9 mouse cellular contexts compared by ENCODE assay signal in the genomic region with DNA sequence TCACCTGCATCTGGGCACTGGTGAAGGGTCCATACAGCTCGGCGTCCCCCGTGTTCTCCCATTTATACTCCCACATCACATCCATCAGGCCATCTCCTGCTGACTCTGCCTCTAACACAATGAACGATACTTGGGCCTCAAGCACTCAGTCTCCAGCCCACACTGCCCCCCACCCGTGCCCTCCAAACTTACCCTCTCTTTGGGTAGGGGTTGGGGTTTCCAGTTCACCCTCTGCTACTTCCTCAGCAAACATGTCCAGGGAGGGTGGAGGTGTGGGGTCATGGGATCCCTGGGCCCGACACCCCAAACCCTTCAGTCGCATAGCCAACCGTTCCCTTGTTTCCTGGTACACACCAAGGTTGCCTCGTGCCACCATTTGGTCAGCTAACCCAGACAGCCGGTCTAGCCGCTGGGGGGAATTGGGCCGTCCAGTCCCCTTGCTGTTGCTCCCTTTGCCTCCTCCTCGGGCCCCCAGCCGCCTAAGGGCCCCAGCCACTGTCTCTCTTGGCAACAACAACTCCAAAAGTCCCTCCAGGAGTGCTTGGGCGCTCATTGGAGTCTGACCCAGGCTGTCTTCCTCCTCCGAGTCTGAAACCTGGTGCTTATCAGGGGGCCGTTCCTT. TPM values are rescaled to one million over a fixed set of nuclear protein-coding genes. Genes with fewer than 3 reads are reported as not detected.
DNase-seq lines count a peak whose midpoint lies in the region; ATAC-seq and TF ChIP-seq lines count a peak whose summit lies in the region.
"Had no signal": no experiment of that assay in that cellular context is flagged by ENCODE, and none has a peak within 500 bp of the region (broad histone marks: within the 10 kb centered on the region; RNA-seq: fewer than 3 reads in every experiment).

No protein-coding gene starts in this region.

- TF ChIP-seq EP300 in ES-Bruce4 (IDR thresholded peaks at IDR 0.05; ENCODE audit: insufficient read depth, low read depth, low read length) = no peak

- ATAC-seq in heart, embryonic 13.5 days (ENCODE audit: extremely low read depth, insufficient number of reproducible peaks, low FRiP score, low TSS enrichment) = no peak
- ATAC-seq in forebrain, embryonic 15.5 days (replicated peaks) = no peak
- no peak for ATAC-seq in liver, embryonic 15.5 days (ENCODE audit: insufficient read depth)

- peaks cover 19% of the 10 kb centered on the region for H3K4me1 ChIP-seq in heart, embryonic 13.5 days
- H3K4me1 ChIP-seq in ES-Bruce4 (ENCODE audit: control insufficient read depth, insufficient read depth, low read length) = peaks cover 2% of the 10 kb centered on the region
- H3K4me1 ChIP-seq in forebrain, embryonic 15.5 days = peaks cover 23% of the 10 kb centered on the region
- peaks cover 34% of the 10 kb centered on the region for H3K4me1 ChIP-seq in liver, embryonic 15.5 days (replicated peaks)

- intact Hi-C loops in heart, postnatal 10 days (cut with DNase I) = no loop called here
- intact Hi-C loops in left cerebral cortex, postnatal 36 days (cut with DNase I) = no loop called here

- TF ChIP-seq POLR2A in ES-Bruce4 (IDR thresholded peaks at IDR 0.05; ENCODE audit: insufficient read depth, low read length) = no peak

- DNase-seq in heart, postnatal 10 days = no peak
- no peak for DNase-seq in left cerebral cortex, postnatal 36 days (ENCODE audit: low spot score in 2 of 2)
- no peak for DNase-seq in right cerebral cortex, postnatal 36 days (ENCODE audit: low spot score in 2 of 2)
- no peak for DNase-seq in layer of hippocampus, adult 9-10 months (ENCODE audit: low spot score)
- DNase-seq: thymus, postnatal 14 days had no signal

- no peak overlapping the region for H3K27ac ChIP-seq in heart, embryonic 13.5 days (replicated peaks)
- H3K27ac ChIP-seq in ES-Bruce4 (ENCODE audit: insufficient read depth, low read length) = peak overlapping the region; percentile 6; the same call in 1 of the 2 replicates
- H3K27ac ChIP-seq in forebrain, embryonic 15.5 days (replicated peaks) = no peak overlapping the region
- no peak overlapping the region for H3K27ac ChIP-seq in liver, embryonic 15.5 days (replicated peaks)

- H3K4me2 ChIP-seq in heart, embryonic 13.5 days = peak overlapping the region; percentile 83
- H3K4me2 ChIP-seq in forebrain, embryonic 15.5 days (replicated peaks) = peak overlapping the region; percentile 83
- H3K4me2 ChIP-seq in liver, embryonic 15.5 days = peak overlapping the region; percentile 91

- WGBS in heart, embryonic 13.5 days = 93% methylated on average over 17 of the region's 17 CpGs
- 97% methylated on average over 17 of the region's 17 CpGs for WGBS in forebrain, embryonic 15.5 days
- whole genome bisulfite sequencing in liver, embryonic 15.5 days (ENCODE audit: insufficient replicate concordance) = 85% methylated on average over 17 of the region's 17 CpGs

- no peaks in the 10 kb centered on the region for H3K27me3 ChIP-seq in heart, embryonic 13.5 days (replicated peaks)
- H3K27me3 ChIP-seq in ES-Bruce4 (ENCODE audit: control insufficient read depth, insufficient read depth, low read length, poor library complexity, severe bottlenecking) = no peaks in the 10 kb centered on the region
- H3K27me3 ChIP-seq in forebrain, embryonic 15.5 days = no peaks in the 10 kb centered on the region
- no peaks in the 10 kb centered on the region for H3K27me3 ChIP-seq in liver, embryonic 15.5 days

- peaks cover 64% of the 10 kb centered on the region for H3K36me3 ChIP-seq in heart, embryonic 13.5 days
- peaks cover 45% of the 10 kb centered on the region for H3K36me3 ChIP-seq in ES-Bruce4 (ENCODE audit: control insufficient read depth, insufficient read depth, low read length, poor library complexity, severe bottlenecking)
- H3K36me3 ChIP-seq in forebrain, embryonic 15.5 days = peaks cover 49% of the 10 kb centered on the region
- peaks cover 62% of the 10 kb centered on the region for H3K36me3 ChIP-seq in liver, embryonic 15.5 days (replicated peaks)

- TF ChIP-seq CTCF in ES-Bruce4 (IDR thresholded peaks at IDR 0.05; ENCODE audit: low read depth, low read length) = no peak

- H3K9me3 ChIP-seq in heart, embryonic 13.5 days = no peaks in the 10 kb centered on the region
- H3K9me3 ChIP-seq in ES-Bruce4 (replicated peaks; ENCODE audit: control insufficient read depth, insufficient read depth, low read length, poor library complexity, severe bottlenecking) = no peaks in the 10 kb centered on the region
- H3K9me3 ChIP-seq in forebrain, embryonic 15.5 days = no peaks in the 10 kb centered on the region
- H3K9me3 ChIP-seq in liver, embryonic 15.5 days (replicated peaks) = no peaks in the 10 kb centered on the region

- H3K9ac ChIP-seq in heart, embryonic 13.5 days = peak overlapping the region; percentile 89; the same call in 1 of the 2 replicates
- peak overlapping the region; percentile 50 for H3K9ac ChIP-seq in ES-Bruce4 (ENCODE audit: low read depth, poor library complexity, severe bottlenecking)
- H3K9ac ChIP-seq in forebrain, embryonic 15.5 days (replicated peaks) = 0 out of 2 replicates have a peak overlapping the region, but pooled peaks have one; percentile 66
- H3K9ac ChIP-seq in liver, embryonic 15.5 days = no peak overlapping the region

- H3K4me3 ChIP-seq in heart, embryonic 13.5 days = peak overlapping the region; percentile 83
- H3K4me3 ChIP-seq in ES-Bruce4 (ENCODE audit: low read depth, low read length) = no peak overlapping the region; the same call in 1 of the 2 replicates
- peak overlapping the region; percentile 63; the same call in 1 of the 2 replicates for H3K4me3 ChIP-seq in forebrain, embryonic 15.5 days
- peak overlapping the region; percentile 77; the same call in 1 of the 2 replicates for H3K4me3 ChIP-seq in liver, embryonic 15.5 days (replicated peaks)

RNA-seq across cellular contexts. Expression of a gene that starts 1.7 kb away (rescaled TPM):
- 42.1 TPM in 2 replicates for polyA plus RNA-seq in heart, embryonic 13.5 days (2015; fragmentation: Nextera tagmentation; extraction: Ambion mirVana)
- total RNA-seq in heart, postnatal 10 days (2021) = 10 to 100 TPM; 46.8 to 49.2 TPM
- 98.6 and 120 TPM in 2 replicates for polyA plus RNA-seq in ES-Bruce4 (2011; ENCODE audit: insufficient read depth, insufficient read length, low read depth, missing spikeins)
- 86.7 and 91.5 TPM in 2 replicates for polyA plus RNA-seq in forebrain, embryonic 15.5 days (2015; fragmentation: Nextera tagmentation; extraction: Ambion mirVana)
- 18.0 and 21.5 TPM in 2 replicates for polyA plus RNA-seq in liver, embryonic 15.5 days (2015; fragmentation: Nextera tagmentation; extraction: Ambion mirVana)
- 10 to 100 TPM; 81.4 to 89.5 TPM for total RNA-seq in left cerebral cortex, postnatal 36 days (2021)

RNA-seq across cellular contexts. Expression of a gene that starts 14.1 kb away (rescaled TPM):
- 18.0 and 18.2 TPM in 2 replicates for polyA plus RNA-seq in heart, embryonic 13.5 days (2015; fragmentation: Nextera tagmentation; extraction: Ambion mirVana)
- total RNA-seq in heart, postnatal 10 days (2021) = 10 to 100 TPM; 35.3 to 37.2 TPM
- polyA plus RNA-seq in ES-Bruce4 (2011; ENCODE audit: insufficient read depth, insufficient read length, low read depth, missing spikeins) = 42.8 and 55.5 TPM in 2 replicates
- polyA plus RNA-seq in forebrain, embryonic 15.5 days (2015; fragmentation: Nextera tagmentation; extraction: Ambion mirVana) = 33.6 and 35.1 TPM in 2 replicates
- 17.1 and 18.2 TPM in 2 replicates for polyA plus RNA-seq in liver, embryonic 15.5 days (2015; fragmentation: Nextera tagmentation; extraction: Ambion mirVana)
- 100 to 1,000 TPM in 1 of 2 experiments, 10 to 100 TPM in 1; 90.8 to 101 TPM for total RNA-seq in left cerebral cortex, postnatal 36 days (2021)

RNA-seq across cellular contexts. Expression of a gene that starts 14.6 kb away (rescaled TPM):
- 17.0 and 24.9 TPM in 2 replicates for polyA plus RNA-seq in heart, embryonic 13.5 days (2015; fragmentation: Nextera tagmentation; extraction: Ambion mirVana)
- total RNA-seq in heart, postnatal 10 days (2021) = 1 to 10 TPM; 1.7 to 2.5 TPM
- 278 and 351 TPM in 2 replicates for polyA plus RNA-seq in ES-Bruce4 (2011; ENCODE audit: insufficient read depth, insufficient read length, low read depth, missing spikeins)
- 6.1 and 6.3 TPM in 2 replicates for polyA plus RNA-seq in forebrain, embryonic 15.5 days (2015; fragmentation: Nextera tagmentation; extraction: Ambion mirVana)
- polyA plus RNA-seq in liver, embryonic 15.5 days (2015; fragmentation: Nextera tagmentation; extraction: Ambion mirVana) = 67.8 and 89.3 TPM in 2 replicates
- 1 to 10 TPM; 1.7 to 3.9 TPM for total RNA-seq in left cerebral cortex, postnatal 36 days (2021)

RNA-seq across cellular contexts. Expression of a gene that starts 38.7 kb away (rescaled TPM):
- polyA plus RNA-seq in heart, embryonic 13.5 days (2015; fragmentation: Nextera tagmentation; extraction: Ambion mirVana) = 21.4 and 24.1 TPM in 2 replicates
- 1 to 10 TPM; 6.8 to 8.8 TPM for total RNA-seq in heart, postnatal 10 days (2021)
- polyA plus RNA-seq in ES-Bruce4 (2011; ENCODE audit: insufficient read depth, insufficient read length, low read depth, missing spikeins) = 52.1 and 57.0 TPM in 2 replicates
- polyA plus RNA-seq in forebrain, embryonic 15.5 days (2015; fragmentation: Nextera tagmentation; extraction: Ambion mirVana) = 70.7 and 71.5 TPM in 2 replicates
- polyA plus RNA-seq in liver, embryonic 15.5 days (2015; fragmentation: Nextera tagmentation; extraction: Ambion mirVana) = 6.3 and 6.8 TPM in 2 replicates
- 10 to 100 TPM; 18.6 to 19.4 TPM for total RNA-seq in left cerebral cortex, postnatal 36 days (2021)

RNA-seq across cellular contexts. Expression of a gene that starts 38.8 kb away (rescaled TPM):
- polyA plus RNA-seq in heart, embryonic 13.5 days (2015; fragmentation: Nextera tagmentation; extraction: Ambion mirVana) = 23.1 and 23.2 TPM in 2 replicates
- 10 to 100 TPM; 11.5 to 15.5 TPM for total RNA-seq in heart, postnatal 10 days (2021)
- polyA plus RNA-seq in ES-Bruce4 (2011; ENCODE audit: insufficient read depth, insufficient read length, low read depth, missing spikeins) = 210 and 229 TPM in 2 replicates
- polyA plus RNA-seq in forebrain, embryonic 15.5 days (2015; fragmentation: Nextera tagmentation; extraction: Ambion mirVana) = 21.8 and 27.8 TPM in 2 replicates
- 9.4 and 9.7 TPM in 2 replicates for polyA plus RNA-seq in liver, embryonic 15.5 days (2015; fragmentation: Nextera tagmentation; extraction: Ambion mirVana)
- 1 to 10 TPM; 3.2 to 5.6 TPM for total RNA-seq in left cerebral cortex, postnatal 36 days (2021)
